ENCODE assay signal across 20 mouse cellular contexts in the genomic region with DNA sequence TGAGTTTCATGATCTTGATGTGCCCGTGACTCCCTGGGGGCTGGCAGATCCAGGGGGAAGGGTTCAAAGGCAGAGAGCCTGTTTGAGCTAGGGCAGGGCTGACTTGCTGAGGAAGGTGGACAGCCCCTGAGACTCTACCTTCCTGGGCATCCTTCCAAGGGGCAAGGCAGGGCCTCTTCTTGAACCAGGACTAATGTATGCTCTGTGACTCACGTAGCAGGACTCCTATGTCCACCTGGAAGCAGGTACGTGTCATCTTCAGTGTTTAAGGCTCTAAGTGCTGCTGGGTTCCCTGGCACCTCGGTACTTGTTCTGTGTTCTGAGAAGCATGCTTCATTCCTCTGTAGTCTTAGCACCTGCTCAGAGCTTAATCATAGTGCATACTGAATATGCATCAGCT.
A peak's percentile ranks its signal among the peaks of the same experiment; 100 is the strongest.
DNase-seq lines count a peak whose midpoint lies in the region; ATAC-seq and TF ChIP-seq lines count a peak whose summit lies in the region.
"Had no signal": no experiment of that assay in that cellular context is flagged by ENCODE, and none has a peak within 500 bp of the region (broad histone marks: within the 10 kb centered on the region; RNA-seq: fewer than 3 reads in every experiment).

No protein-coding gene starts in this region.

- no peak for TF ChIP-seq CTCF in forebrain, postnatal 0 days (IDR thresholded peaks at IDR 0.05; ENCODE audit: low read depth)

- H3K4me3 ChIP-seq in lung, embryonic 15.5 days = no peak overlapping the region
- no peak overlapping the region for H3K4me3 ChIP-seq in midbrain, embryonic 16.5 days (ENCODE audit: low read depth, low read length)
- no peak overlapping the region for H3K4me3 ChIP-seq in forebrain, postnatal 0 days (ENCODE audit: low read depth, low read length)
- H3K4me3 ChIP-seq: embryonic facial prominence, embryonic 12.5 days; heart, embryonic 15.5 days; hindbrain, embryonic 15.5 days; layer of hippocampus, adult 2 months; midbrain, embryonic 15.5 days; myocyte; neural tube, embryonic 13.5 days had no signal

- DNase-seq in urinary bladder, adult 18-20 months (ENCODE audit: low spot score in 2 of 2) = peak; percentile 11 to 17
- no peak for DNase-seq in urinary bladder, postnatal 4 days (ENCODE audit: low spot score in 2 of 2)
- peak; percentile 53 for DNase-seq in lung, postnatal 36 days
- DNase-seq in forebrain, postnatal 0 days = no peak
- DNase-seq in spleen, postnatal 10 days (ENCODE audit: low spot score in 2 of 2) = no peak
- DNase-seq: adrenal gland, postnatal 36 days; cerebellum, adult 9-10 months; gastrocnemius, postnatal 25 days; heart, postnatal 4 days; kidney, adult 2 months; kidney, postnatal 14 days had no signal

- no peaks in the 10 kb centered on the region for H3K36me3 ChIP-seq in lung, embryonic 15.5 days
- H3K36me3 ChIP-seq in midbrain, embryonic 16.5 days (ENCODE audit: control insufficient read depth, insufficient read depth, low read length) = no peaks in the 10 kb centered on the region
- no peaks in the 10 kb centered on the region for H3K36me3 ChIP-seq in forebrain, postnatal 0 days (ENCODE audit: insufficient read depth)
- H3K36me3 ChIP-seq: embryonic facial prominence, embryonic 12.5 days; heart, embryonic 15.5 days; hindbrain, embryonic 15.5 days; midbrain, embryonic 15.5 days; neural tube, embryonic 13.5 days had no signal

- peak overlapping the region; percentile 42 for H3K27ac ChIP-seq in lung, embryonic 15.5 days
- H3K27ac ChIP-seq in midbrain, embryonic 16.5 days (ENCODE audit: low read length) = no peak overlapping the region
- no peak overlapping the region for H3K27ac ChIP-seq in forebrain, postnatal 0 days (ENCODE audit: low read depth, low read length)
- H3K27ac ChIP-seq: embryonic facial prominence, embryonic 12.5 days; heart, embryonic 15.5 days; hindbrain, embryonic 15.5 days; layer of hippocampus, adult 2 months; midbrain, embryonic 15.5 days; neural tube, embryonic 13.5 days had no signal

- no peaks in the 10 kb centered on the region for H3K9me3 ChIP-seq in lung, embryonic 15.5 days
- H3K9me3 ChIP-seq in midbrain, embryonic 16.5 days (replicated peaks; ENCODE audit: control insufficient read depth, low read length, poor library complexity, severe bottlenecking) = no peaks in the 10 kb centered on the region; the same call in 1 of the 2 replicates
- H3K9me3 ChIP-seq in forebrain, postnatal 0 days (ENCODE audit: low read length) = no peaks in the 10 kb centered on the region
- H3K9me3 ChIP-seq: hindbrain, embryonic 15.5 days; midbrain, embryonic 15.5 days; neural tube, embryonic 13.5 days had no signal

- H3K9ac ChIP-seq in lung, embryonic 15.5 days = no peak overlapping the region
- no peak overlapping the region for H3K9ac ChIP-seq in midbrain, embryonic 16.5 days (ENCODE audit: low read depth, low read length)
- H3K9ac ChIP-seq in forebrain, postnatal 0 days = no peak overlapping the region
- H3K9ac ChIP-seq: embryonic facial prominence, embryonic 12.5 days; heart, embryonic 15.5 days; hindbrain, embryonic 15.5 days; midbrain, embryonic 15.5 days; neural tube, embryonic 13.5 days had no signal

- ATAC-seq in lung, embryonic 15.5 days (ENCODE audit: borderline replicate concordance, extremely low read depth, low FRiP score, low TSS enrichment) = peak; percentile 72
- no peak for ATAC-seq in midbrain, embryonic 16.5 days
- ATAC-seq in forebrain, postnatal 0 days = no peak
- ATAC-seq: midbrain, embryonic 15.5 days had no signal

- H3K4me2 ChIP-seq in lung, embryonic 15.5 days = no peak overlapping the region
- no peak overlapping the region for H3K4me2 ChIP-seq in midbrain, embryonic 16.5 days (ENCODE audit: low read length)
- H3K4me2 ChIP-seq in forebrain, postnatal 0 days (ENCODE audit: low read depth) = no peak overlapping the region
- H3K4me2 ChIP-seq: embryonic facial prominence, embryonic 12.5 days; heart, embryonic 15.5 days; hindbrain, embryonic 15.5 days; midbrain, embryonic 15.5 days; neural tube, embryonic 13.5 days had no signal

- 53% methylated on average over 4 of the region's 4 CpGs for WGBS in lung, embryonic 15.5 days
- 81% methylated on average over 4 of the region's 4 CpGs for WGBS in midbrain, embryonic 16.5 days
- 75% methylated on average over 4 of the region's 4 CpGs for WGBS in forebrain, postnatal 0 days

- no peaks in the 10 kb centered on the region for H3K27me3 ChIP-seq in lung, embryonic 15.5 days
- H3K27me3 ChIP-seq in midbrain, embryonic 16.5 days (ENCODE audit: control insufficient read depth, insufficient read depth, low read depth, low read length) = no peaks in the 10 kb centered on the region
- no peaks in the 10 kb centered on the region for H3K27me3 ChIP-seq in forebrain, postnatal 0 days (ENCODE audit: insufficient read depth, low read length)
- H3K27me3 ChIP-seq: embryonic facial prominence, embryonic 12.5 days; heart, embryonic 15.5 days; hindbrain, embryonic 15.5 days; midbrain, embryonic 15.5 days; neural tube, embryonic 13.5 days had no signal

- H3K4me1 ChIP-seq in lung, embryonic 15.5 days = peaks cover 18% of the 10 kb centered on the region
- H3K4me1 ChIP-seq in midbrain, embryonic 16.5 days (ENCODE audit: control insufficient read depth, insufficient read depth, low read length) = peaks cover 18% of the 10 kb centered on the region; the same call in 1 of the 2 replicates
- H3K4me1 ChIP-seq in forebrain, postnatal 0 days (ENCODE audit: insufficient read depth) = no peaks in the 10 kb centered on the region; the same call in 1 of the 2 replicates
- H3K4me1 ChIP-seq: heart, embryonic 15.5 days had no signal

Comparison
In these comparisons a context has a peak if more than half of its experiments do, and no peak if none do; other contexts are left out.
1. DNase-seq: peak in urinary bladder, adult 18-20 months (2 of 2) and lung, postnatal 36 days (single experiment); none in urinary bladder, postnatal 4 days (0 of 2), forebrain, postnatal 0 days (single experiment) and spleen, postnatal 10 days (0 of 2).